Mouse (Mus musculus): ENCODE results near the gene Kcna7.

Kcna7 gene

GRCm38 (mm10) chr7:45421194-45421593 is 15.7 kb downstream of the Kcna7 start:
- no peak for DNase-seq (ENCODE audit: low spot score)

- DNase-seq (ENCODE audit: low spot score) = no peak
These were observed 21.1 kb downstream of the Kcna7 start for GRCm38 (mm10) chr7:45426556-45426955.

DNA sequence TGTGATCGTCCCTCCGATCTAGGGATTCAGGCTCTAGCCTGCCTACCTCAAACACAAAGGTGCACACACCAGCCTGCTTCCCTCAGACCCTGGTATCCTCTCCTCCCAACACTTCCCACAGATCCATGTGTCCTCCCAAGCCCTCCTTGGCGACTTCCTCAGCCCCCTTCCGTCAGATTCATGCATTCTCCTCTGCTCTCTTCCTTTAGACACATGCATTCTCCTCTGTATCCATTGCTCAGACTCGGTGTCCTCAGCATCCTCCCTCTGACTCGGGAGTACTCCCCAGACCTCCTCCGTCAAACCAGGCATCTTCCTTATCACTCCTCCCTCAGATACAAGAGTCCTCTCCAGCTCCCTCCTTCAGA is 28.4 kb downstream of the Kcna7 start:
- no peak for DNase-seq (ENCODE audit: low spot score)

- peak; percentile 100 for DNase-seq (ENCODE audit: low spot score)
These were observed 29.0 kb downstream of the Kcna7 start, which contains the start of gene Gys1 for GRCm38 (mm10) chr7:45434203-45435015. Gene Gys1 (plus strand): TSS chr7:45434844.

DNA sequence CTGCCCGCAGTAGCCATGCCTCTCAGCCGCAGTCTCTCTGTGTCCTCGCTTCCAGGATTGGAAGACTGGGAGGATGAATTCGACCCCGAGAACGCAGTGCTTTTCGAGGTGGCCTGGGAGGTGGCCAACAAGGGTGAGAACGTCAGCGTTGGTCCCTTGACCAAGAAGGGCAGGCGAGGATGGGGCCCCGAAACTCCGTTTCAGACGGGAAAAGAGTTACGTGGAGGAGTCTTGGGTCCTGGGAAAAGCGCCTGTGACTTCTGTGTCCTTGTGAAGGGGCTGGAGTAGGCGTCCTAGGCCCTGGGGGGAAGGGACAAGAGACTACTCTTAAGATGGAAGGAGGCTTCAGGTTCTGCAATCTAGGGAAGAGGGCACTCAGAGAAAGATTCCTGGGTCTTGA is 29.6 kb downstream of the Kcna7 start:
- no peak for DNase-seq (ENCODE audit: low spot score)

DNA sequence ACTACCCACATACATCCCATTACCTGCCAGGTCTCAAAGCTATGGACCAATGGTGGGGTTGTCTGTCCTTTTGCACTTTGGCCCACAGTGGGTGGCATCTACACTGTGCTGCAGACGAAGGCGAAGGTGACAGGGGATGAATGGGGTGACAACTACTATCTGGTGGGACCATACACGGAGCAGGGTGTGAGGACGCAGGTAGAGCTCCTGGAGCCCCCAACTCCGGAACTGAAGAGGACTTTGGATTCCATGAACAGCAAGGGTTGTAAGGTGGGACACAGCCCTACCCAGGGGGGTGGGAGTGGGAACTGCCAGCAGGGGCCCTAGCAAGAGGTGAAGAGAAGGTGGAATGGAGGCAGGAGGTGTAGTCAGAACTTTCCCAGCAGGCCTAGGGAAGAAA is 31.0 kb downstream of the Kcna7 start:
- no peak for DNase-seq (ENCODE audit: low spot score)

GRCm38 (mm10) chr7:45437046-45437445 is 31.6 kb downstream of the Kcna7 start:
- DNase-seq (ENCODE audit: low spot score) = no peak

DNA sequence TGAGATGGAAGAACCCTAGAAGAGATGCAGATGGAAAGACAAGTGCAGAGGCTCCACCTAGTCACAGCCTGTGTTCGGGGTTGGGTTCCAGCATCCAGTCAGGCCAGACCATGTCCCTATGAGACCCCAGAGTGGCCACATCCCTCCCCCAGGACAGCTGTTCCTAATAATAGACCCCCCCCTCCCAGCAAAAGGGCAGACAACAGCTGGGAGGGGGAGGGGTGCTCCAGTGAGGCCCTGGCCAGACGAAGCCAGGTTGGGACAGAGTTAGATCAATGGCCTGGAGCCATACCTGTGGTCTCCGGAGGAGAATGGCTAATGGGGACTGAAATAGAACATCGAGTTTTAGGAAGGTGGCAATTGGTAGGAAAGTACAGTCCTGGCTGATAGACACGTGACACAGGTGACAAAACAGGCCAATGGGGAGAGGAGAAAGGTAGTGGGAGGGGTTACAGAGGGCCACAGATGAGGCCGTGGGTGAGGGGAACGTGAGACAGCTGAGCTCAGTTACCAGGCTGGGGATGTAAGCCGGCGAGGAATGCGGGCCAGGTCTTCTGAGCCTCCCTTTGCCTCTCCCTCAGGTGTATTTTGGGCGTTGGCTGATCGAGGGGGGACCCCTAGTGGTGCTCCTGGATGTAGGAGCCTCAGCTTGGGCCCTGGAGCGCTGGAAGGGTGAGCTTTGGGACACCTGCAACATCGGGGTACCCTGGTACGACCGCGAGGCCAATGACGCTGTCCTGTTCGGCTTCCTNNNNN is 32.2 kb downstream of the Kcna7 start, which contains the start of gene Ruvbl2:
TSS of gene Ruvbl2 (minus strand) at position 576 of the 756 bp plus-strand sequence.
- no peak for DNase-seq (ENCODE audit: low spot score)

GRCm38 (mm10) chr7:45443526-45444420 is 38.3 kb downstream of the Kcna7 start:
- no peak for DNase-seq (ENCODE audit: low spot score)

DNA sequence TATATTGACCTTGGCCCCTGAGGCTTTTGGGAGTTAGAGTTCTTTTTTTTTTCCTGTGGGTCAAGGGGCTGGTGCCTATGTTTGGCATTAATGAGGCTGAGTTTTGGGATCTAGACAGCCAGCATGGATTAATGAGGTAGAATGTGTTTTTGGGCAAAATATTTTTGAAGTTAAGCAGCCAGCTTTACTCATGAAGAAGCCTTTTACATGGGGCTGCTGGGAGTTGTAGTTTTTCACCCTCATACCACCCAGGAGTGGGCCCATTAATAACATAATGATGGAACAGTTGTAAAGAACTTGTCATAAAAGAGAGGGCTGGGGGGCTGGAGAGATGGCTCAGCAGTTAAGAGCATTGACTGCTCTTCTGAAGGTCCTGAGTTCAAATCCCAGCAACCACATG is 41.1 kb downstream of the Kcna7 start:
- no peak for DNase-seq (ENCODE audit: low spot score)

DNA sequence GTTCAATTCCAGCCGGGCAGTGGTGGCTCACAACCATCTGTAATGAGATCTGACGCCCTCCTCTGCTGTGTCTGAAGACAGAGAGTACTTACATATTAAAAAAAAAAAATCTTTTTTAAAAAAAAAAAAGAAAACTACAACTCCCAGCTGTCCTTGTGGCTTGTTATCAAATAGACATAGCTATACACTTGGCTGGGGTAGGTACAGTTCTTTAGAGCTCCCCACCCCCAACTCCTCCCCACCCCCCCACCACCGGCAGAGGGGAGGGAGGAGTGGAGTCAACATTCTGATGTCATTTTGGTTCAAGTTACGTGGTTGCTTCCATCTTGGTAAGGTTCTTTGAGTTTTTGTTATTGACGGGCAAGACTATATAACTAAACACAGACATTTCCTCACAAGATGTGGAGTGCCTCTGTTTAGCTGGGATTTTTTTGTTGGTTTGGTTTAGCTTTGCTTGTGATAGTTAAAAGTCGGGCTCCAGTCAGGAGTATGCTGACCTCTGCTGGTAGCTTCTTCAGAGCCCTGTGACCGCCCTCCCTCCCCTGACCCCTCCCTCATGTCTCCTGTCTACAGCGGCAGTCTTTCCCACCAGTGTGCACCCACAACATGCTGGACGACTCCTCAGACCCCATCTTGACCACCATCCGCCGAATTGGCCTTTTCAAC is 42.0 kb downstream of the Kcna7 start:
- no peak for DNase-seq (ENCODE audit: low spot score)

GRCm38 (mm10) chr7:45449974-45450373 is 44.5 kb downstream of the Kcna7 start:
- no peak for DNase-seq (ENCODE audit: low spot score)

- peak; percentile 93 for DNase-seq (ENCODE audit: low spot score)
These were observed 46.0 kb downstream of the Kcna7 start for GRCm38 (mm10) chr7:45451344-45451982.

- no peak for DNase-seq (ENCODE audit: low spot score)
These were observed 49.5 kb downstream of the Kcna7 start for GRCm38 (mm10) chr7:45454971-45455370.

DNA sequence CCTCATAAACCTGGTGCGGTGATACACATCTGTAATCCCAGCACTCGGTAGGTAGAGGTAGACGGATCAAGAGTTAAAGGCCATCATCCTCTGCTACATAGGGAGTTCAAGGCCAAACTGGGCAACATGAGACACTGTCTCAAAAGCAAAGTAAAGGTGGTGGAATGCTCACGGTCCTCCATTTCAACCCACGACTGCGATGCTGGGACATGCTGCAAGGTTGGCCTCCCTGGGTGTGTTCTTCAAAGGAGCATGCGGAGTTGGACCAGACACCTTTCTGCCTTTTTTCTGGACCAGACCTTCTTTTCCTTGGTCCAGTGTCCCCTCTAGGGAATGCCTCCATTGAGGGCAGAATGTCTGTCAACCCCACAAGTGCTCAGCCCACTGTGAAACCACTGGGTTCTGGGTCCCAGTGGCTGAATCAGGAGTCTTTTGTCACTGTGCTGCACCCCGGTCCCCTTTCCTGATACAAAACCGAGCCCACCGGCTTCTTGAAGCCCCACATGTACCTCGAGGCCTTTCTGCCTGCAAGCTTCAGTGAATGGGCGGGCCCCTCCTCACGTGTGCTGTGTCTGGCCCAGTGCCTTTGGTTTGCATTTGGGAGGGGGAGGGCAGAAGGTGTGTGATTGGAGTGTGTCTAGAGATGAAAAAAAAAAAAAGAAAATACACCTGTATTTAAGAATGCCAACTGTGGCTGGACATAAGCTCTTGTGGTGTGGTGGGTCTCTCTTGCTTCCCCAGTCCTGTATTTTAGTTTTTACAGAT is 50.7 kb downstream of the Kcna7 start:
- DNase-seq (ENCODE audit: low spot score) = no peak

DNA sequence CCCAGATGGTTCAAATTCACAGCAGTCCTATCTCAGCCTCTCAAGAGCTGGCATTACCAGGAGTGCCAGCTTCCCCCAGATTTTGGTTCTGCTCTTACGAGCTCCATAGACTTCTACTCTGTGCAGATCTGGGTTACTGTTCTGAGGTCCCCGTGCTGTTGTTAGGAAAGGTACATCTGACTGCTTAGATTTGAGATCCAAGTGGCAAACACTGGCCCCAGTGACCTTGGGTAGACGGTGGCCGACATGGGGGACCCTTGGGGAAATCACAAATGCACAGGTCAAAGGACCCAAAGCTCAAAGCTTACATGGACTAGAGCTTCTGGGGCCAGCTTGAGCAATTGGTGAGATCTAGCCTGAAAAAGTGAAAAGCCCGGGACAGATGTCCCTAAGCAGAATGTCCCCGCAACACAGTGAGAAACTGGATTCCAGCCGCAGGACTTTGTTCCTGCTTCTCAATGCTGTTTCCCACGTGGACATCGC is 51.3 kb downstream of the Kcna7 start:
- no peak for DNase-seq (ENCODE audit: low spot score)

GRCm38 (mm10) chr7:45457204-45458060 is 52.0 kb downstream of the Kcna7 start:
- no peak for DNase-seq (ENCODE audit: low spot score)

GRCm38 (mm10) chr7:45458748-45459563 is 53.5 kb downstream of the Kcna7 start:
- peak; percentile 93 for DNase-seq (ENCODE audit: low spot score)
